Mouse (Mus musculus): Measurements from ENCODE around the gene Pde9a.

The Pde9a gene

DNA sequence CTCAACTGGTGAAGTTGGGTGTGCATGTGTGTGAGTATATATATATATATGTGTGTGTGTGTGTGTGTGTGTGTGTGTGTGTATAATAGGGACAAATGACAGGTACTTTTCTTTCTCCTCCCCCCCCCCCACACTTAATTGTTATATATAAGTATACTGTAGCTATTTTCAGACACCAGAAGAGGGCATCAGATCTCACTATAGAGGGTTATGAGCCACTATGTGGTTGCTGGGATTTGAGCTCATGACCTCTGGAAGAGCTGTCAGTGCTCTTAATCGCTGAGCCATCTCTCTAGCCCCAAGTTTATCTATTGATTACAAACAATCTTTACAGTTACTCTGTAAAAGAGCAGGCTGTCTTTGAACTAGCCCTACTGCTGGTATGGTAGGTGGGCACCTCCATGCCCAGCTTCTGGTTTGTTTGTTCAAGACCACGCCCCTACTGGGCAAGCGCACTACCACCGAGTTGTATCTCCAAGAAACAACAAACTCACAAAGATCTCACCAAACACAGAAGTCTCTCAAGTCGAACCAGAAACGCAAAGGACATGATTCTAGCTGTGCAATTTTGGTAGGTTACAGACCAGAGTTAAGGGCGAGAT, 133.4 kb downstream of the Pde9a start:
- no peak for DNase-seq

DNA sequence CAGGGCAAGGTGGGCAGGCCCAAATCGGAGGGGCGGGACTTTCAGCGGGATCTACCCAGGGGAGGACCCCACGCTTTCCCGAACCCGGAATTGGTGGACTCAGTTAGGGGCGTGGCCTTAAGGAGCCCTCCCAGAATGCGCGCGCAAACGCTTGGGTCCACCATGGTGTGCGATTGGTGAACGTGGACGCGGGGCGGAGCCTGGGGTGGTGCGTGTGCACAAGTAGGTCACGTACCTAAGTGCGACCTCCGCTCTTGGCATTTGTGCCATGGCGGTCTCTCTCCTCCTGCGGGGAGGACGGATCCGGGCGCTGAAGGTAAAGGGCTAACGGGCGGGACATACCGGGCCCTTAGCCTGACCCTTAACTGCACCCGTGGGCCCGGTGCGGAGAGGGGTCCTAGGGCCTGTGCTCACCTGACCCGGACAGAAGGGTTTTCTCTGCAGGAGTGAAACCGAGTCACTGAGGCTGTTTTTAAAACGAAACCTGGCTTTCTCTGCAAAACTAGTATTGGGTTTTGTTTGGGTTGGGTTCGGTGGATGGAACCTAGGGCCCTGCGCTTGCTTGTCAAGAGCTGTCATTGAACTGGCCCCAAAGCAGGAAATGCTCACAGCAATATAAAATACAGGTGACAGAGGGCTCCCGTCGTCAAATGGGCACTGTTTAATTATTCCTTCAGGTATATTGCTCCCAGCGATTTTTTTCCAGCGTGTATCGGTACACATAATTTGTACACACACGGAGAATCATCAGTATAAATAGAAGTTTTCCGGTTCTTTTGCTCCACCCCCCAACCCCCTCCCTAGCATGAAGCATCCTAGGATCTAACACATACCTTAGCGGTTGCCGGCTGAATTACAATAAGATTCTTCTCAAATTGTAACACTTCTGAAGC, 134.2 kb downstream of the Pde9a start, which contains the start of the genes Wdr4 and Ndufv3:
TSS of gene Wdr4 (minus strand) at position 35 of the 893 bp plus-strand sequence.
TSS of gene Ndufv3 (plus strand) at position 170 of the 893 bp plus-strand sequence.
- peak; percentile 100 for DNase-seq

DNA sequence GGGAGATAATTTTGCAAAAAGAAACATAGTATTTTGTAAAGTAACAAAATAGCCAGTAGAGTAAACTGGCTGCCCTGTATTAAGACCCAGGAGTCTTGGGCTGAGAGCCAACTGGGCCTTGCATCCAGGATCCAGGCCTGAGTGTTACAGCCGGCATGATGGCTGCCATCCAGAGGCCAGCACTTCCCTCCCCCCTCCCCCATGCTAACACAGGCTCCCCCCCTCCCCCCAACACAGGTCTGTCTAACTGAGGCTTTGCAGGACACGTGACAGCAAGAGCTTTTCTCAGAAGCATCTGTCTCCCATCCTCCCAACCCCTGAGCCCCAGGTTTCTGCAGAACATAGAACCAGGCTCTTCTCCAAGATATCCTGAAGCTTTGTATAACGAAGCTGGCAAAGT, 134.9 kb downstream of the Pde9a start:
- DNase-seq: no peak

DNA sequence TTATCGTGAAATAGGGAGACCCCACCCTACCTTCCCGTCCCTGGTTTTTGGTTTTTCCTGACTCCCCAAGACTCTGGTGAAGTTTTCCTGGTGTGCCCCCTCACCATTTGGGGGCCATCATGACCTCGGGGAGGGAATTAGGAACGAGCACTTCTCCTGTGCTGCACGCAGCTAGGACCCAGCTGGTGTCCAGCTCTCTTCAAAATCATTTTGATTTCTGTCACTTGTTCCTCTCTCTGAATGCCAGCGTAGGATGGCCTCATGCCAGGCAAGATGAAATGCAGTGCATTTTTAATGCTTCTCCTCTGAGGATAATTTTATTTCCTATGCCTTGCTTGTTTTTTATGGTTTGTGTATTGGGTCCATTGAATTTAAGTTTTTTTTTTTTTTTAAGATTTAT, 135.9 kb downstream of the Pde9a start:
- no peak for DNase-seq

DNA sequence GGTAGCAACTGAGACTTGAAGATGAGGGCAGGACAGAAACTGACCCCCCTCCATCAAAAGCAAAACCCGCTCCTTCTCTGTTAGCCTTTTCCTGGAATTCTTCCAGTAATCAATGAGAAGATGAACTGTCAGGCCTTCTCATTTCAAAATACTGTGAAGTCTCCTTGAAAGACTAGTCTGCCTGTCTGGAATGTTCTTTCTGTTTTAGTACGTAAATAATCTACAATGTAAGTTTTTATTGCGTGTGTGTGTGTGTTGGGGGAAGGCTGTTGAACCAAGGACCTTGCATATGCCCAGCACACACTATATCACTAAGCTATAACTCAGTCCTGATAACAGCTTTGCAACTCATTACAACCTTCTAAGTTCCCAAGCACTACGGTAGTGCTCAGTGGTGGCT, 139.1 kb downstream of the Pde9a start:
- DNase-seq: no peak

DNA sequence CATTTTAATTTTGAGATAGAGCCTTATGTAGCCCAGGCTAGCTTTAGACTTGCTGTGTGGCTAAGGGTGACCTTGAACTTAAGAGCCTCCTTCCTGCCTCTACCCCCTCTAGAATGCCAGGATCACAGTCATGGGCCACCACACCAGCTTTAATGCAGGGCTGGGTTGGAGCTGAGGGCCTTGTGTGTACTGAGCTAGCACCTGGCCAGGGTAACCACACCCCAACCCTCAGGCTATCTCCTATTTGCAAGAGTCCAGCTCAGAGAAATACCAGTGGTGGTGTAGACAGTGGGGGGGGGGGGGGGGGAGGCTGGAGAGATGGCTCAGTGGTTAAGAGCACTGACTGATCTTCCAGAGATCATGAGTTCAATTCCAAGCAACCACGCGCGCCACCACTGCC, 139.8 kb downstream of the Pde9a start:
- no peak for DNase-seq
